Mouse (Mus musculus) hindbrain, embryonic 11.5 days (tissue): ENCODE data around the gene Col4a2. TPM values are rescaled to one million over a fixed set of nuclear protein-coding genes. Genes with fewer than 3 reads are reported as not detected.

Experiments
- ATAC-seq: fragments of 200-750 bp; cut with Nextera tagmentation; 2 replicates; pipeline ENCODE4 v1.8.0; 2017; ENCODE audit warnings: mild to moderate bottlenecking, moderate TSS enrichment, moderate library complexity; ENCODE audit not compliant: low FRiP score
- DNase-seq: peaks from one replicate; pipeline ENCODE4 v3.0.0-alpha.2; 2015; ENCODE audit warnings: low spot score
- H3K27ac ChIP-seq: fragments of 300-500 bp; sonication (generic); 2 replicates; pipeline ENCODE4 v1.5.1; 2014; ENCODE audit warnings: mild to moderate bottlenecking, low read depth, low read length
- H3K27me3 ChIP-seq: fragments of 300-500 bp; sonication (generic); 2 replicates; pipeline ENCODE4 v1.6.1; 2014; ENCODE audit warnings: mild to moderate bottlenecking, low read length, moderate library complexity, mixed read lengths; ENCODE audit not compliant: control insufficient read depth, insufficient read depth
- H3K36me3 ChIP-seq: fragments of 300-500 bp; sonication (generic); 2 replicates; pipeline ENCODE4 v1.6.1; 2014; ENCODE audit warnings: mild to moderate bottlenecking, low read length, moderate library complexity, mixed read lengths; ENCODE audit not compliant: control insufficient read depth, insufficient read depth
- H3K4me1 ChIP-seq: fragments of 300-500 bp; sonication (generic); replicated peaks from 2 replicates; pipeline ENCODE4 v1.6.1; 2014; ENCODE audit warnings: low read length, mixed read lengths; ENCODE audit not compliant: control insufficient read depth, insufficient read depth
- H3K4me2 ChIP-seq: fragments of 300-500 bp; sonication (generic); replicated peaks from 2 replicates; pipeline ENCODE4 v1.6.1; 2014; ENCODE audit warnings: mild to moderate bottlenecking, low read depth, low read length
- H3K4me3 ChIP-seq: fragments of 300-500 bp; sonication (generic); 2 replicates; pipeline ENCODE4 v1.5.1; 2014; ENCODE audit warnings: low read depth, low read length
- H3K9ac ChIP-seq: fragments of 300-500 bp; sonication (generic); 2 replicates; pipeline ENCODE4 v1.6.1; 2014; ENCODE audit warnings: low read depth, low read length
- H3K9me3 ChIP-seq: fragments of 300-500 bp; sonication (generic); 2 replicates; pipeline ENCODE4 v1.6.1; 2016; ENCODE audit warnings: low read length; ENCODE audit not compliant: control insufficient read depth
- WGBS: fragments of 180-500 bp; shearing (Covaris S2); extraction: QIAGEN DNeasy Blood & Tissue Kit; methylation state at CpG from one replicate; pipeline ENCODE4 v1.1.7; 2014; 5-methylcytosine and 5-hydroxymethylcytosine counted together
- polyA plus RNA-seq: library from polyadenylated mRNA; unstranded; fragments of >200 nt; fragmentation: Nextera tagmentation; extraction: Ambion mirVana; gene quantifications from 2 replicates; pipeline ENCODE4 v1.2.1, GENCODE M21; 2014

Col4a2 gene
- polyA plus RNA-seq, 1 experiment from 2014 or later, result 29.9 TPM

DNA sequence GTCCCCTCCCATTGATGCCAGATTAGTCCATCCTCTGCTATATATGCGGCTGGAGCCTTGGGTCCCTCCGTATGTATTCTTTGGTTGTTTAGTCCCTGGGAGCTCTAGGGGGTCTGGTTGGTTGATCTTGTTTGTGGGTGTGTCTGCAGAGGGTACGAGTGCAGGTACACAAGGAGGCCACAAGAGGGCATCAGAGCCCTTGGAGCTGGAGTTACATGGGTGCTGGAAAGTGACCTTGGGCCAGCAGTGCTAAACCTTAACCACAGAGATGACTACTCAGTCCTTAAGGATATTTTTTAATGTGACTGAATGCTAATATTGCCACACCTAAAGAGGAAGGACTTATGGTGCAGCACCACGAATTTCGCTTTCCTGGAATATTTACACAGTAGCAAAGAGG lies 118.1 kb downstream of the Col4a2 start:
- no peak overlapping the region for H3K4me3 ChIP-seq
- no peak overlapping the region for H3K9ac ChIP-seq
- WGBS, result 60% methylated on average over 5 of the region's 5 CpGs
- no peaks in the 10 kb centered on the region for H3K9me3 ChIP-seq
- no peak overlapping the region for H3K4me2 ChIP-seq
- no peaks in the 10 kb centered on the region for H3K27me3 ChIP-seq
- no peak for DNase-seq
- no peaks in the 10 kb centered on the region for H3K36me3 ChIP-seq
- ATAC-seq, result no peak
- H3K27ac ChIP-seq, result no peak overlapping the region
- H3K4me1 ChIP-seq, result no peaks in the 10 kb centered on the region

DNA sequence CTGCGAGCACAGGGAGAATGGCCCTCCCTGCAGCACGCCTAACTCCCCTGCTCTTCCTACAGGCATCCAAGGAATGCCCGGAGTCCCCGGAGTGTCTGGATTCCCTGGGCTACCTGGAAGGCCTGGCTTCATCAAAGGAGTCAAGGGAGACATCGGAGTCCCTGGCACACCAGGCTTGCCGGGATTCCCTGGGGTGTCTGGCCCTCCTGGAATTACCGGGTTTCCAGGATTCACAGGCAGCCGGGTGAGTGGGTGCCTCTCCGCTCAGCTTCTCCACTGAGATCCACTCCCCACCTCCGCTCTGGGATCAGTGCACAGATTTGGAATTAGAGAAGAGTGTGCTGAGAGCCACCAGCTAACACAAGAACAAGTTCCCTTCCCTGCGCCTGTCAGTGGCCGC lies 125.3 kb downstream of the Col4a2 start:
- ATAC-seq (no peak), DNase-seq (no peak)
- no peak overlapping the region for H3K4me3 ChIP-seq
- H3K27me3 ChIP-seq, result no peaks in the 10 kb centered on the region
- no peaks in the 10 kb centered on the region for H3K4me1 ChIP-seq
- 55% methylated on average over 12 of the region's 12 CpGs for WGBS
- H3K36me3 ChIP-seq, result no peaks in the 10 kb centered on the region
- no peak overlapping the region for H3K27ac ChIP-seq
- no peak overlapping the region for H3K4me2 ChIP-seq
- H3K9ac ChIP-seq, result no peak overlapping the region
- no peaks in the 10 kb centered on the region for H3K9me3 ChIP-seq

- 96% methylated on average over 6 of the region's 6 CpGs for WGBS
- no peaks in the 10 kb centered on the region for H3K4me1 ChIP-seq
- no peak for ATAC-seq
- no peak overlapping the region for H3K4me3 ChIP-seq
- no peaks in the 10 kb centered on the region for H3K36me3 ChIP-seq
- H3K27me3 ChIP-seq, result no peaks in the 10 kb centered on the region
- H3K27ac ChIP-seq, result no peak overlapping the region
- DNase-seq, result no peak
- H3K9ac ChIP-seq, result no peak overlapping the region
- no peak overlapping the region for H3K4me2 ChIP-seq
- H3K9me3 ChIP-seq, result no peaks in the 10 kb centered on the region
Measured at GRCm38 (mm10) chr8:11441291-11441690, 128.7 kb downstream of the Col4a2 start.

- Histone ChIP-seq H3K27me3 (no peaks in the 10 kb centered on the region), H3K9me3 (no peaks in the 10 kb centered on the region), H3K27ac (no peak overlapping the region), H3K36me3 (no peaks in the 10 kb centered on the region), H3K4me3 (no peak overlapping the region), H3K9ac (no peak overlapping the region), H3K4me1 (no peaks in the 10 kb centered on the region), H3K4me2 (no peak overlapping the region)
- no peak for ATAC-seq
- WGBS, result 89% methylated on average over 9 of the region's 9 CpGs
- DNase-seq, result no peak
Measured at GRCm38 (mm10) chr8:11443611-11444010, 131.0 kb downstream of the Col4a2 start.

GRCm38 (mm10) chr8:11444216-11444615 lies 131.6 kb downstream of the Col4a2 start:
- no peak overlapping the region for H3K9ac ChIP-seq
- ATAC-seq (no peak), DNase-seq (no peak)
- 82% methylated on average over 7 of the region's 7 CpGs for WGBS
- no peaks in the 10 kb centered on the region for H3K27me3 ChIP-seq
- no peak overlapping the region for H3K4me2 ChIP-seq
- no peak overlapping the region for H3K4me3 ChIP-seq
- no peaks in the 10 kb centered on the region for H3K4me1 ChIP-seq
- no peak overlapping the region for H3K27ac ChIP-seq
- no peaks in the 10 kb centered on the region for H3K36me3 ChIP-seq
- no peaks in the 10 kb centered on the region for H3K9me3 ChIP-seq

GRCm38 (mm10) chr8:11445790-11446189 lies 133.2 kb downstream of the Col4a2 start:
- H3K9ac ChIP-seq, result no peak overlapping the region
- no peak overlapping the region for H3K27ac ChIP-seq
- no peaks in the 10 kb centered on the region for H3K27me3 ChIP-seq
- no peak overlapping the region for H3K4me2 ChIP-seq
- H3K9me3 ChIP-seq, result no peaks in the 10 kb centered on the region
- no peaks in the 10 kb centered on the region for H3K36me3 ChIP-seq
- H3K4me3 ChIP-seq, result no peak overlapping the region
- DNase-seq (no peak), ATAC-seq (no peak)
- WGBS, result 90% methylated on average over 13 of the region's 13 CpGs
- H3K4me1 ChIP-seq, result no peaks in the 10 kb centered on the region

DNA sequence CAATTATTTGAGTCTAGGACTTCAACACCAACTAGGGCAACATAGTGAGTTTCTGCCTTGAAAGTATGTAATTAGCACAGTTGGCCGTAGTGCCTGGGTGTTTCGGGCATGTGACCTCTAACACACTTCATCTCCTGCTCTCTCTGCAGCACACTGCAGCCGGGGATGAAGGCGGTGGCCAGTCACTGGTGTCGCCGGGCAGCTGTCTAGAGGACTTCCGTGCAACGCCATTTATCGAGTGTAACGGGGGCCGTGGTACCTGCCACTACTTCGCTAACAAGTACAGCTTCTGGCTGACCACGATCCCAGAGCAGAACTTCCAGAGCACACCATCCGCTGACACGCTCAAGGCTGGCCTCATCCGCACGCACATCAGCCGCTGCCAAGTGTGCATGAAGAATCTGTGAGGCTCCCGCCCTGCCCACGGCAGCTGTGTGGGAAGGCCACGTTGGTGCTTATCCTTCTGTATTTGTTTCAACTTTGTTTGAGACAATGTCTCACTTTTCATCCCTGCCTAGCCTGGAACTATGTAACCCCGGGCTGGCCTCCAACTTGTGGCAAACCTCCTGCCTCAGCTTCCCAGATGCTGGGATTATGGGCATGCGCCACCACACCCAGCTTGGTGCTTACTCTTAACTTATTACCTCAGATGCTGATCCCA lies 135.4 kb downstream of the Col4a2 start:
- no peak for DNase-seq
- no peaks in the 10 kb centered on the region for H3K9me3 ChIP-seq
- H3K27me3 ChIP-seq, result no peaks in the 10 kb centered on the region
- no peak overlapping the region for H3K4me3 ChIP-seq
- WGBS, result 92% methylated on average over 23 of the region's 23 CpGs
- H3K27ac ChIP-seq, result no peak overlapping the region
- H3K4me1 ChIP-seq, result no peaks in the 10 kb centered on the region; the same call in 1 of the 2 replicates
- H3K36me3 ChIP-seq, result no peaks in the 10 kb centered on the region
- H3K4me2 ChIP-seq, result no peak overlapping the region
- H3K9ac ChIP-seq, result no peak overlapping the region
- ATAC-seq, result no peak

GRCm38 (mm10) chr8:11450184-11451113 lies 137.8 kb downstream of the Col4a2 start:
- DNase-seq (peak; percentile 41), ATAC-seq (no peak; the same call in 1 of the 2 replicates)
- Histone ChIP-seq H3K4me2 (no peak overlapping the region), H3K4me3 (no peak overlapping the region), H3K9ac (no peak overlapping the region), H3K9me3 (no peaks in the 10 kb centered on the region), H3K36me3 (no peaks in the 10 kb centered on the region), H3K4me1 (no peaks in the 10 kb centered on the region; the same call in 1 of the 2 replicates), H3K27me3 (no peaks in the 10 kb centered on the region), H3K27ac (no peak overlapping the region)
- 36% methylated on average over 8 of the region's 8 CpGs for WGBS
